Mouse (Mus musculus): ENCODE measurements around the gene Cluap1. TPM values are rescaled to one million over a fixed set of nuclear protein-coding genes. Genes with fewer than 3 reads are reported as not detected.

Gene Cluap1
- total RNA-seq (2017), result 51.3 and 55.6 TPM in 2 replicates

DNA sequence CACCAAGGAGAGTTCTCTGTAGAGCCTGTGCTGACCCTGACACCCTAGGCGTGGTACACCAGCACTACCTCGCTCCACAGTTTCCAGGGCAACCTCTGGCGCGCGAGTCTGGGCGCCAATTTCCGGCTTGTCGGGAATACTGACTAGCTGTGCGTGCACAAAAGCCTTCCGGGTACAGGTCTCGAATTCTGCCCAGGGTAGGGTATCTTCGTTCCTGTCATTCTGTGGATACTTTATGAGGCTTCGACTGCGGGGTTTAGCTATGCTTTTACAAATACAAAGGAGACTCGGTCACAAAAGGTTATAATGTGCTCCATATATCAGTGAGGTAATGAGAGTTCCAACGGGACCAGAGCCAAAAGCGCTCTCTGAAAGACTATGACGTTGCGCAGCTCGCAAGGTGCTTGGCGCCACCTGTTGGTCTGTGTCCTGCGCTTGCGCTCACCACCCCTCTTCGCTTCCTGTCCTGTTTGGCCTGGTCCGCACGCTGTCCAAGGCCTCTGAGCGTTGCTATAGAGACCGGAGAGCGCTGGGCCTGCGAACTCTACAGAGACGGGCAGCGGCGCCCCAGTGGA lies at the start of gene Cluap1, which contains the start of gene 1700037C18Rik:
Cluap1 (plus strand) TSS at position 265 of the 575 bp plus-strand sequence.
1700037C18Rik (minus strand) TSS at position 153 of the 575 bp plus-strand sequence.
- ATAC-seq (replicated peaks; ENCODE audit: low read depth, poor library complexity, severe bottlenecking), result peak; percentile 93

DNA sequence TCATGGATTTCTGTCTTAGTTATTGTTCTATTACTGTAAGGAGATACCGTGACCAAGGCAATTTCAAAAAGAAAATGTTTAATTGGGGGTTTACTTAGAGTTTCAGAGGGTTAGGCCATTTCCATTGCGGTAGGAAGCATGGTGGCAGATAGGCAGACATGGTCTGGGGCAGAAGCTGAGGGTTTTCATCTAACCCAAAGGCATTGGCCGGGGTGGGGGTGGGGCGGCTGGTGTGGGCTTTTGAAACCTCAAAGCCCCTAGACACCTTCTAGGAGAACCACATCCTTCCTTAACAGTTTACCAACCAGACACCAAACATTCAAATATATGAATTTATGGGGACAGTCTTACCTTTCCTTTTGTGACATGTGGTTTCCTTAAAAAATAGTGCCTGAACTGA lies 49.3 kb upstream of the Cluap1 start:
- peak; percentile 68 for ATAC-seq (replicated peaks; ENCODE audit: low read depth, poor library complexity, severe bottlenecking)

GRCm38 (mm10) chr16:3871815-3872214 lies 36.8 kb upstream of the Cluap1 start:
- peak; percentile 31; the same call in 1 of the 2 replicates for ATAC-seq (replicated peaks; ENCODE audit: low read depth, poor library complexity, severe bottlenecking)

DNA sequence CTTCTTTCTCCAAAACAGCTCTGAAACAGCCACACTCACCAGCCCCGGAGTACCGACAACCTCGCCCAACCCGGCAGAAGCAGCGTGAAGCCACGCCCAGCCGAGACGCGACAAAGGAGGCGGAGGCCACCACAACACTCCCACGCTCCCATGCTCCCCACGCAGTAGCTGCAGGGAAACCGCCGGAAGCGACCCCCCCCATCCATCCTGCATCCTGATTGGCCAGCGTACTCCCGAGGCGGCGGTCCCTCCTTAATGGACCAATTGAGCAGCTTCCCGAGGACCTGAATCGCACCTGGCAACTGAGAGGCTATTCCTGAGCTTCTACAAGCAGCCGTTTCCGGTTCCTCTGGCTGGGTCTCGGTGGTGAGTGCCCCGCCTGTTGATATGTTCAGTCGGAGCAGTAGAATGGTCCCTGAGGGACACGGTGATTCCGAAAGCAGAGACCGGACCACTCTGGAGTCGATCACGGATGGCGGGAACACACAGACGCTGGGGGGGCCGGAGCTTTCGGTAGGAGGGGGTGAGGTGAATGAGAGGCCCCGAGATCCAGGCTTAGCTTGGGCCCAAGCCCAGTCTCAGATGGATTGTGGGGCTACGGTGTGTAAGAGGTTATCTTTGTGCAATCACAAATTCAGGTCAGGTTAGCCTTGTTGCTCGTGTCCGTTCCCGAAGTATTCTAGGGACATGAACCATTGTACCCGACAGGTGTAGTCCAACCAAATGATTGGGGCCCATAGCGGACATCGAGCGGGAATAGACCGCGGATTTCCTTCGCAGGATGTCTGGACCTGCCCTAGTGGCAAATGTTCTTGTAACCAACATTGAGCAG lies 36.2 kb upstream of the Cluap1 start, which contains the start of gene Naa60:
Naa60 (plus strand) TSS at position 160 of the 832 bp plus-strand sequence.
- ATAC-seq (replicated peaks; ENCODE audit: low read depth, poor library complexity, severe bottlenecking), result peak; percentile 97

- ATAC-seq (replicated peaks; ENCODE audit: low read depth, poor library complexity, severe bottlenecking), result no peak
Observed at GRCm38 (mm10) chr16:3876346-3876745, 32.3 kb upstream of the Cluap1 start.

GRCm38 (mm10) chr16:3884201-3885064 lies 24.2 kb upstream of the Cluap1 start, which contains the start of the genes Zfp597 and Gm20695:
Gene Zfp597 (minus strand): TSS chr16:3884561.
Gene Gm20695 (plus strand): TSS chr16:3884648.
- ATAC-seq (replicated peaks; ENCODE audit: low read depth, poor library complexity, severe bottlenecking), result peak; percentile 96

GRCm38 (mm10) chr16:3885065-3885670 lies 23.4 kb upstream of the Cluap1 start:
- peak; percentile 33 for ATAC-seq (replicated peaks; ENCODE audit: low read depth, poor library complexity, severe bottlenecking)

DNA sequence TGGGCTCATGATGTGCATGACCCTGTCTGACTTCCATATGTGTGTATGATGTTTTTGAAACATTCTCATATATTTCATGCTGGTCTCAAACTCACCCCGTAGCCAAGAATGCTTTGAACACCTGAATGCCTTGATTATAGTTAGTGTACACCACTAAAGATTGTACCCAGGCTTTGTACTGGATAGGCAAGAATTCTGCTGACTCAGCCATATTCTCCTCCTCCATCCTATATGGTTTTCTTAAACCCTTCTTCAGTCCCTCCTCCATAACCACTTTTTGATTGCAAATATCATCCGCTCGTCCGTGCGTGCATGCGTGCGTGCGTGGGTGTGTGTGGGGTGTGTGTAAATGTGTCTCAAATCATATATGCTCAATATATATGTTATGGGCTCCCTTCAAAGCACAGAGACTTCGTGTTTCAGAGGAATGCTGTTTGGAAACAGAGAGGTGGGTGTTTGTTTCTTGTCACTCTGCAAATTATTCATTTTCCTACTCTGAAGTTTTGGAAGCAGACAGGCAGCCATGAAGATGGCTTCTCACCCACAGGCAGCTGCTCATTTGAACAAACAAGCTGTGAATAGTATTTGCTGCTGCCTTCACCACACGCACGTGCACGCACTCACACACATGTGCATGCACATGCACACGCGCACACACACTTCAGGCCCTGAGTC lies 16.8 kb upstream of the Cluap1 start:
- ATAC-seq (replicated peaks; ENCODE audit: low read depth, poor library complexity, severe bottlenecking), result no peak

DNA sequence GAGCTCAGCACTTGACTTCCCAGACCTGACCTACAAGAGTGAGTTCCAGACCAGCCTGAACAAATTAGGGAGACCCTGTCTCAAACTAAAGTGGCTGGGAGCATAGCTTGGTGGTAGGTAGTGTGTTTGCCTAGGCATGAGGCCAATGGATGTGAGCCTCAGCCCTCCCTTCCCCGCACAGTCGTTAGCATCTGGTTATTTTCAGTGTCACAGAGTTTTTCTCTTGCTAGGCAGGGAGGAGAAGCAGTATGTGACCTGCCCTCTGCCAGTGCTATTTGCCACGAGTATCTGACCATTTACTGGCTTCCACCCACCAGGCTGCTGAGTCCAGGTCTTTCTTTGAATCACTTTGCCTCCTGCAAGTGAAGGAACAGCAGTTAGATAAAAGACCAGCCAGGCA lies 14.9 kb upstream of the Cluap1 start:
- ATAC-seq (replicated peaks; ENCODE audit: low read depth, poor library complexity, severe bottlenecking), result no peak

DNA sequence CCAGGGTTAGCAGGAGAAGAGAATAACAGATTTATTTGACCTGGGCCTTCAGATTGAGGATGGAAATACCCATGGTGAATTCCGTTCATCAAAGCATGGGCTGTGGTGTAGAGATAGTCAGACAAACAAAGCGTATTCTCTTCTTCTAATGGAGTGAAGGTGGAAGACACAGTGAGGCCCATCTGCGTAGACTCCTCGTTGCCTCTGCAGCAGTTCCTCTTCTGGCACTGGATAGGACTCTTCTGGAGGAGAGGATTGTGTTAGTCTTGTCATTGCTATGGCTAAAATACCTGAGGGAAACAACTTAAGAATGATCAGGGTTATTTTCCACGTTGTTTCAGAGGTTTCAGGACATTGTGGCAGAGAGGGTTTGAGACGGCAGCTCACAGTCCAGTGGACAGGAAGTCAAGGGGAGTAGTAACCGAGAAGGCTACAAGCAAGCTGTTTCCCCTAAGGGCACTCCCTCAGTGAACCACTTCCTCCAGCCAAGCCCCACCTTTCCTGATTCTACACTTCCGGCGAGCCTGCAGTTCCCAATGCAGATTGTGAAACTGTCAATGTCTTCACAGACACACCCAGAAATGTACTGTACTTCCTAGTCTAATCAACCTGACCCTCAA lies 13.3 kb upstream of the Cluap1 start:
- ATAC-seq (replicated peaks; ENCODE audit: low read depth, poor library complexity, severe bottlenecking), result peak; percentile 92

GRCm38 (mm10) chr16:3896046-3896445 lies 12.6 kb upstream of the Cluap1 start:
- no peak for ATAC-seq (replicated peaks; ENCODE audit: low read depth, poor library complexity, severe bottlenecking)

- no peak for ATAC-seq (replicated peaks; ENCODE audit: low read depth, poor library complexity, severe bottlenecking)
Observed at GRCm38 (mm10) chr16:3896553-3896952, 12.0 kb upstream of the Cluap1 start.

DNA sequence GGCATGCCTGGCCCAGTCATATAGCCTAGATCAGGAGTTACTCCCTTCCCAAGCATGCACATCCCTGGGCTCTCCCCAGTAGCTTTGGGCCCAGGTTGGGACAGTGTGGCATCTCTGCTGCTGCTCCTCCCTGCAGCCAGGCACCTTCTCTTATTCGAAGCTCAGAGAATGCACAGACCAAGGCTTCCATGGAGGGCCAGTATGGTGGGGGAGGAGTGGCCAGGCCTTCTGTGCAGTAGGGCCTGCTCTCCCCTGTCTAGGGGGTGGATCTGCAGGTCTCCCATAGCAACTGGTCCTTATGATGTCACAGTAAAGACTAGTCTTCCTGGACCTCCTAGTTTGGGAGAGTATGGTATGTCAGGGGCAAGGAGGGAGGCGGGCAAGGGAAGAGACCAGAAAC lies 1.1 kb upstream of the Cluap1 start:
- no peak for ATAC-seq (replicated peaks; ENCODE audit: low read depth, poor library complexity, severe bottlenecking)

- ATAC-seq (replicated peaks; ENCODE audit: low read depth, poor library complexity, severe bottlenecking), result no peak
Observed at GRCm38 (mm10) chr16:3909118-3909517, 517 bp downstream of the Cluap1 start.

- no peak; the same call in 1 of the 2 replicates for ATAC-seq (replicated peaks; ENCODE audit: low read depth, poor library complexity, severe bottlenecking)
Observed at GRCm38 (mm10) chr16:3920756-3921155, 12.2 kb downstream of the Cluap1 start.

DNA sequence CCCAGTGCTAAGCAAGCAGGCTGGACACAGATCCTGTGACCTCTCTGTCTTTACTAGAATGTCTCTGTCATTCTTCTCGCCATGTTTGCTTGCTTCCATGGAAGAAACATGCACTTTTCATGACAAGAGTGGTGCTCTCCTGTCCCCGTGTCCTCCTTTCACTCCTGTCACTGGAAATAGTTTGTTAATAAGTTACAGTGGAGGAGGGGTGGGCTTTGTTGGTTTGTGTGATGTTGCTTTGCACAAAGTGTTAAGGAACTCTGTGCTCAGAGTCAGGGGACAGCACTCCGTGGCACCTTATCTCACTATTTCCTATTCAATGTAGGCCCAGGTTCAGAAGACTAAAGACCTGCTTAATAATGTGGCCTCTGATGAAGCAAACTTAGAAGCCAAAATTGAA lies 14.9 kb downstream of the Cluap1 start:
- no peak for ATAC-seq (replicated peaks; ENCODE audit: low read depth, poor library complexity, severe bottlenecking)

DNA sequence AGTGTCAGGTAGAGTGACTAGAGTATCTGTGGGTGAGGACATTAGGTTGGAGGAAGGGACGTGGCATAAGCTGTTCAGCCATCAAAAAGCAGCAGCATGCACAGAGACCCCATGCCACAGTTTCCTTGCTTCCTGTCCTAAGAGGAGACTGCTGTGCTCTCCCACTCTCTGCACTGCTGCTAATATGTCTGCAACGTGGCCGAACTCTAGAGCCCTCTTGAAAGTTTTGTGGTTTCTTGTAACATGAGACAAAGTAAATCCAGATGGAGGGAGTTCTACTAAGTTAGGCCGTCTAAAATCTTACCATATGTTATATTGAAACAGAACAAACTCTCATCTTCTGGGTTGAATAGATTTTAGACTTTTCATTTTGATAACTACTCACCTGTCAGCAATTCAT lies 15.4 kb downstream of the Cluap1 start:
- ATAC-seq (replicated peaks; ENCODE audit: low read depth, poor library complexity, severe bottlenecking), result no peak

GRCm38 (mm10) chr16:3928582-3928981 lies 20.0 kb downstream of the Cluap1 start:
- ATAC-seq (replicated peaks; ENCODE audit: low read depth, poor library complexity, severe bottlenecking), result no peak

DNA sequence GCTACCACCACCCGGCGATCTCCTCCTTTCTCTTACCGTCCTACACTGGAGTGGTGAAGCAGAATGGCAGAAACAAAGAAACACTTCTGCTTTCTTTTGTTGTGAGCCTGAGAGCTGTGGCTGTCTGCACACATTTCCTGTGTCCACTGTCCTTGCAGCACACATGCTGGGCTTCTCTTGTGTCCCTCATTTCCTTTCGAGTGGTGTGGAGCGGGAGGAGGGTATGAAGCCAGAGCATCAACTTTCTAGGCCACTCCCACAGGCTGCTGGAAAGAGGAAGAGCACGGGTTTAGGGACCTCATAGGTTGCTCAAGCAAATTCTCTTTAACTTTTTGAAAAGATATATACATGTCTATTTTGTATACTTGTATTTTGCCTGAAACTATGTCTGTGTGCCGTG lies 20.6 kb downstream of the Cluap1 start:
- ATAC-seq (replicated peaks; ENCODE audit: low read depth, poor library complexity, severe bottlenecking), result peak; percentile 94
